Mouse (Mus musculus): ENCODE results near the gene Rasgrp4. TPM values are rescaled to one million over a fixed set of nuclear protein-coding genes. Genes with fewer than 3 reads are reported as not detected.

The Rasgrp4 gene
- total and polyA plus RNA-seq, 3 experiments = 0.26 to 3.2 (median 1.4) TPM

DNA sequence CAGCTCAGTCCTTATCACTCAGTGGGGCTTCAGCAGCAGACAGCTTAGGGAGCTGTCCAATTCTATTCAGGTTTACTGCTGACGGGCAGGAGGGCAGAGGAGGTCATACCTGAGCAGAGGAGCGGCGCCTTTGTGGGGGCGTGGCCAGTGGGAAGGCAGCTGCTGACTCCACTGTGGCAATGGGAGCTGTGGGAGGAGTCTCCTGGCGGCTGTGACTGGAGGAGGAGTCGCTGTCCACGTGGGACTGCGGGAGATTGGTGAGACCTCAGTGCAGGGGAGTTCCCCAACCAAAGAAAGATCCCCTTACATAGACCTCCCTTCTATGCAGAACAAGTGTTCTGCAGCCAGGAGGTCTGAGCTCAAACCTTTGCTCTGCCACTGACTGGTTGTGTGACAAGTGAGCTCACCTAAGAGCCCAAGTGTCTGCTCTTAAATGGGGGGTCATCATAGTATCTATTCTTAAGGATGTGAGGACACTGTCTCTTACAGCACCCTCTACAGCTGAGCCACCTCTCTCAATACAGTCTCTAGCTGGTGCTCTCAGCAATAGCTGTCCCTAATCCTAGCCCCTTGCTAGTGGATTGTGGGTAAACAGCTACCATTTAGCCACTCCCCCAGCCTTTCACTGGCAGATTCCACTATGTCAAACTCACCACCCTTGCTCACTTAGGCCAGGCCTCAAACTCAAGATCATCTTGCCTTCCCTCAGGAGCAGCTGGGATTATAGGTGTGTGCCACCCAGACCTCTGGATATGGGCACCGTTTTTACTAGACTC, 28.3 kb downstream of the Rasgrp4 start:
- in situ Hi-C loops (cut with MboI; ENCODE audit: low pct_ligation_motif_present, low pct_unique_long_range_greater_than_20kb, low sequenced_read_pairs) (no loop called here), dilution Hi-C loops (cut with MboI; ENCODE audit: extremely low pct_ligation_motif_present, extremely low pct_unique_long_range_greater_than_20kb, low sequenced_read_pairs) (no loop called here)
- Histone ChIP-seq H3K9me3 (replicated peaks; ENCODE audit: low read length) (no peaks in the 10 kb centered on the region), H3K4me1 (ENCODE audit: control insufficient read depth in 1 of 2, insufficient read depth in 2 of 2) (peaks cover 12 to 28% of the 10 kb centered on the region in 2 experiments), H3K4me2 (ENCODE audit: insufficient read depth, low read depth, poor library complexity, severe bottlenecking) (no peak overlapping the region), H3K9ac (ENCODE audit: insufficient read depth, low read depth) (no peak overlapping the region), H3K79me2 (replicated peaks; ENCODE audit: control insufficient read depth, extremely low read depth, insufficient read depth, poor library complexity, severe bottlenecking) (no peaks in the 10 kb centered on the region), H3K27me3 (replicated peaks) (no peaks in the 10 kb centered on the region), H3K27ac (ENCODE audit: insufficient read depth, low read depth) (peak overlapping the region; percentile 30), H3K36me3 (replicated peaks in 1 of 2; ENCODE audit: control insufficient read depth in 1 of 2, insufficient read depth in 1 of 2, low read length in 1 of 2) (peaks cover 10 to 42% of the 10 kb centered on the region in 2 experiments), H3K4me3 (replicated peaks in 1 of 3; ENCODE audit: low read depth in 2 of 3, low read length in 2 of 3, poor library complexity in 1 of 3) (no peak overlapping the region)
- TF ChIP-seq ZC3H11A (IDR thresholded peaks at IDR 0.05; ENCODE audit: low read depth, low read length) = no peak
- 0 out of 2 replicates have a peak, but pooled peaks have one; percentile 67 for TF ChIP-seq MYC (IDR thresholded peaks at IDR 0.05; ENCODE audit: low read depth, low read length)
- no peak for TF ChIP-seq IRF4 (IDR thresholded peaks at IDR 0.05; ENCODE audit: low read depth, low read length)
- peak; percentile 88 for TF ChIP-seq MAX (IDR thresholded peaks at IDR 0.05; ENCODE audit: low read length)
- TF ChIP-seq ELF1 (IDR thresholded peaks at IDR 0.05; ENCODE audit: low read depth, low read length) = no peak
- TF ChIP-seq PAX5 (IDR thresholded peaks at IDR 0.05; ENCODE audit: low read length) = no peak
- TF ChIP-seq SIN3A (IDR thresholded peaks at IDR 0.05; ENCODE audit: low read length) = peak; percentile 70
- peak; percentile 70 for TF ChIP-seq USF1 (IDR thresholded peaks at IDR 0.05; ENCODE audit: low read depth, low read length)
- no peak for TF ChIP-seq KAT2A (IDR thresholded peaks at IDR 0.05; ENCODE audit: insufficient replicate concordance, low read length)
- TF ChIP-seq POLR2A (IDR thresholded peaks at IDR 0.05; ENCODE audit: low read depth, low read length) = peak; percentile 38; the same call in 1 of the 2 replicates
- peak; percentile 58; the same call in 1 of the 2 replicates for TF ChIP-seq ZMIZ1 (IDR thresholded peaks at IDR 0.05; ENCODE audit: low read depth, low read length)
- no peak for TF ChIP-seq EP300 (IDR thresholded peaks at IDR 0.05; ENCODE audit: low read length)
- TF ChIP-seq UBTF (IDR thresholded peaks at IDR 0.05; ENCODE audit: low read depth, low read length) = no peak
- TF ChIP-seq RAD21 (IDR thresholded peaks at IDR 0.05; ENCODE audit: low read depth, low read length) = no peak
- no peak for TF ChIP-seq CHD1 (IDR thresholded peaks at IDR 0.05; ENCODE audit: low read depth, low read length)
- no peak for TF ChIP-seq JUND (conservative IDR thresholded peaks at IDR 0.05; ENCODE audit: low read depth, low read length)
- TF ChIP-seq RCOR1 (conservative IDR thresholded peaks at IDR 0.05; ENCODE audit: low read depth, low read length) = no peak
- TF ChIP-seq E2F4 (IDR thresholded peaks at IDR 0.05; ENCODE audit: insufficient replicate concordance, low read depth, low read length) = no peak
- no peak for TF ChIP-seq NELFE (IDR thresholded peaks at IDR 0.05; ENCODE audit: low read depth, low read length)
- no peak for TF ChIP-seq HCFC1 (IDR thresholded peaks at IDR 0.05; ENCODE audit: low read depth, low read length)
- peak; percentile 46; the same call in 1 of the 2 replicates for TF ChIP-seq USF2 (conservative IDR thresholded peaks at IDR 0.05; ENCODE audit: low read depth, low read length)
- peak; percentile 69 for TF ChIP-seq MXI1 (IDR thresholded peaks at IDR 0.05; ENCODE audit: low read depth, low read length)
- no peak for TF ChIP-seq NRF1 (IDR thresholded peaks at IDR 0.05; ENCODE audit: low read depth, low read length)
- TF ChIP-seq GABPA (IDR thresholded peaks at IDR 0.05; ENCODE audit: insufficient replicate concordance, low read depth, low read length) = no peak
- 0 out of 2 replicates have a peak, but pooled peaks have one; percentile 31 for TF ChIP-seq MEF2A (IDR thresholded peaks at IDR 0.05; ENCODE audit: borderline replicate concordance, low read depth, low read length)
- no peak for TF ChIP-seq ZNF384 (IDR thresholded peaks at IDR 0.05; ENCODE audit: low read depth, low read length)
- TF ChIP-seq ZKSCAN1 (IDR thresholded peaks at IDR 0.05; ENCODE audit: borderline replicate concordance, low read depth, low read length) = no peak
- 0 out of 2 replicates have a peak, but pooled peaks have one; percentile 23 for TF ChIP-seq BHLHE40 (IDR thresholded peaks at IDR 0.05; ENCODE audit: low read depth, low read length)
- no peak for TF ChIP-seq MAFK (IDR thresholded peaks at IDR 0.05; ENCODE audit: insufficient replicate concordance, low read length)
- no peak for TF ChIP-seq SMC3 (IDR thresholded peaks at IDR 0.05; ENCODE audit: low read depth, low read length)
- 0 out of 2 replicates have a peak, but pooled peaks have one; percentile 12 for TF ChIP-seq TCF12 (IDR thresholded peaks at IDR 0.05; ENCODE audit: low read depth, low read length)
- 0 out of 2 replicates have a peak, but pooled peaks have one; percentile 36 for TF ChIP-seq TBP (conservative IDR thresholded peaks at IDR 0.05; ENCODE audit: low read depth, low read length)
- no peak for TF ChIP-seq MAZ (IDR thresholded peaks at IDR 0.05; ENCODE audit: low read depth, low read length)
- no peak for TF ChIP-seq JUN (IDR thresholded peaks at IDR 0.05; ENCODE audit: insufficient read depth, low read depth, low read length)
- TF ChIP-seq POLR2AphosphoS2 (IDR thresholded peaks at IDR 0.05; ENCODE audit: low read depth, low read length) = no peak
- TF ChIP-seq ETS1 (conservative IDR thresholded peaks at IDR 0.05; ENCODE audit: low read depth, low read length) = no peak
- TF ChIP-seq CHD2 (IDR thresholded peaks at IDR 0.05; ENCODE audit: low read length) = no peak
- TF ChIP-seq CTCF (conservative IDR thresholded peaks at IDR 0.05 in 1 of 2, IDR thresholded peaks at IDR 0.05 in 1 of 2; ENCODE audit: low read depth in 2 of 2, low read length in 2 of 2) = no peak
- DNase-seq (ENCODE audit: extremely low read depth) = peak; percentile 95
